Mouse (Mus musculus) forebrain, embryonic 16.5 days (tissue): Measurements from ENCODE around the gene Myrf. TPM values are rescaled to one million over a fixed set of nuclear protein-coding genes. Genes with fewer than 3 reads are reported as not detected.

Experiments used
- ATAC-seq: fragments of 200-750 bp; cut with Nextera tagmentation; 2 replicates; pipeline ENCODE4 v1.8.0; 2017; ENCODE audit warnings: mild to moderate bottlenecking, moderate library complexity
- H3K27ac ChIP-seq: fragments of 300-500 bp; sonication (generic); 2 replicates; pipeline ENCODE4 v1.5.1; 2014; ENCODE audit warnings: low read length, control low read depth
- H3K27me3 ChIP-seq: fragments of 300-500 bp; sonication (generic); replicated peaks from 2 replicates; pipeline ENCODE4 v1.6.1; 2014; ENCODE audit warnings: low read length; ENCODE audit not compliant: control insufficient read depth, insufficient read depth
- H3K36me3 ChIP-seq: fragments of 300-500 bp; sonication (generic); 2 replicates; pipeline ENCODE4 v1.6.1; 2014; ENCODE audit not compliant: control insufficient read depth, insufficient read depth
- H3K4me1 ChIP-seq: fragments of 300-500 bp; sonication (generic); replicated peaks from 2 replicates; pipeline ENCODE4 v1.6.1; 2014; ENCODE audit warnings: low read length; ENCODE audit not compliant: control insufficient read depth, insufficient read depth
- H3K4me2 ChIP-seq: fragments of 300-500 bp; sonication (generic); 2 replicates; pipeline ENCODE4 v1.6.1; 2014; ENCODE audit warnings: mild to moderate bottlenecking, low read length, control low read depth
- H3K4me3 ChIP-seq: fragments of 300-500 bp; sonication (generic); replicated peaks from 2 replicates; pipeline ENCODE4 v1.5.1; 2014; ENCODE audit warnings: mild to moderate bottlenecking, low read length, control low read depth
- H3K9ac ChIP-seq: fragments of 300-500 bp; sonication (generic); replicated peaks from 2 replicates; pipeline ENCODE4 v1.6.1; 2014; ENCODE audit warnings: low read depth, low read length, control low read depth
- H3K9me3 ChIP-seq: fragments of 300-500 bp; sonication (generic); 2 replicates; pipeline ENCODE4 v1.6.1; 2016; ENCODE audit warnings: low read length; ENCODE audit not compliant: control insufficient read depth
- WGBS: fragments of 180-500 bp; shearing (Covaris S2); extraction: QIAGEN DNeasy Blood & Tissue Kit; methylation state at CpG from one replicate; pipeline ENCODE4 v1.1.7; 2014; 5-methylcytosine and 5-hydroxymethylcytosine counted together
- polyA plus RNA-seq: library from polyadenylated mRNA; unstranded; fragments of >200 nt; fragmentation: Nextera tagmentation; extraction: Ambion mirVana; gene quantifications from 2 replicates; pipeline ENCODE4 v1.2.1, GENCODE M21; 2015

Gene Myrf
- polyA plus RNA-seq, 1 experiment from 2014 or later = 0.30 TPM

DNA sequence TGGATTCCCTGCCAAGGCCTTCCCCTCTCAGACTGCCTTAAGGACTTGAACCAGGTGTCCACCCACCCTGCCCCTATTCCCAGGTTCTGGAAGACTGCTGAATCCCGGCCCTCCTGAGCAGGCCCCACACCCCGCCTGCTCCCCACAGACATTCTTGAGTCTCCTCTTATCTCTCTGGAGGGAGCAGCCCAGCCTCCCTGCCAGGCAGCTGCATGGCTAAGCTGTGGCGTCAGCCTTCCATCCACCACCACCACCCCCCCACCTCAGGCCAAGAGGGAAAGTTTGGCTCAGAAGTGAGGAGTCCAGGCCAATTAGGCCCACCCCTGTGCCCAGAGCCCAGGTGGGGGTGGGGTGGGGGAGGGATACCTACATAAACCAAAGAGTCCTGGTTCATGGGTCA lies 2.1 kb downstream of the Myrf start:
- peaks cover 5% of the 10 kb centered on the region for H3K4me1 ChIP-seq
- no peaks in the 10 kb centered on the region for H3K36me3 ChIP-seq
- H3K4me3 ChIP-seq = no peak overlapping the region
- no peak for ATAC-seq
- no peak overlapping the region for H3K27ac ChIP-seq
- H3K4me2 ChIP-seq = no peak overlapping the region
- no peaks in the 10 kb centered on the region for H3K9me3 ChIP-seq
- 52% methylated on average over 3 of the region's 3 CpGs for WGBS
- peaks cover 6% of the 10 kb centered on the region for H3K27me3 ChIP-seq
- no peak overlapping the region for H3K9ac ChIP-seq

DNA sequence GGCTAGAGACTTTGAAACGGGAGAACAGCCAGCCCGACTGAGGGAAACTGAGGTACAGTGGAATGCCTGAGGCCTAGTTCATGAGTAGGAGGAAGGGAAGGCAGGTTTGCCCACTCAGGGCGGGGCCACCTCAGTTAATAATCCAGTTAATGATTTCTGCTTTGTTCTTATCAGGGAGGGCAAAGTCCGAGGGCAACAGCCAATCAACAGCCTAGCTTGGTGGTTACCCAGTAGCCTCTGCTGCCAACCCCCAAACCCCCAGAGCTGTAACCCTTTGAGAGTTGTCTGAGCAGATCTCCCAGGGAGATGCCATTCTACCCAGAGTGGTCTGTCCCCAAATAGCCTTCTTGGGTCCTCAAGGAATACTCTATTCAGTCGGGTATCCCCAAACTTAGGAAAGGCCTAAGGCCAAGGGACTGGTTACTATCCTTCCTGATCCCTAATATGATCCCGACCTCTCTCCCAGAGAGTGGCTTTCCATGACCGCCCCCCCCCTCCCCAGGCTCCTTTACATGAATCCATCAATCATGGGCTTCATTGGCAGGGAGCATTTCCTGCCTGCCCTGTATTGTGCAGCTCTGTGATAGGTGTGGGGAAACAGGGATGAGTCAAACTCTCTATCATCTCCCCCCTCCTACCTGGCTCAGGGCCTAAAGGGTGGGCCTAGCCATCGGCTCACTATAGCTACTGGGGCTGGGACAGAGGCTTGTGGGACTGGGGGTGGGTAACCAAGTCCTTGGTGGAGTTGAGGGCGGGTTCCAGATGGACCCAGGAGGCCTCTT lies 4.6 kb downstream of the Myrf start:
- H3K4me1 ChIP-seq = peaks cover 5% of the 10 kb centered on the region
- no peaks in the 10 kb centered on the region for H3K9me3 ChIP-seq
- no peak overlapping the region for H3K9ac ChIP-seq
- no peaks in the 10 kb centered on the region for H3K36me3 ChIP-seq
- H3K4me3 ChIP-seq = no peak overlapping the region
- H3K27ac ChIP-seq = no peak overlapping the region
- H3K27me3 ChIP-seq = peaks cover 6% of the 10 kb centered on the region
- no peak for ATAC-seq
- WGBS = 78% methylated on average over 9 of the region's 9 CpGs
- no peak overlapping the region for H3K4me2 ChIP-seq

- no peaks in the 10 kb centered on the region for H3K9me3 ChIP-seq
- no peaks in the 10 kb centered on the region for H3K4me1 ChIP-seq
- H3K36me3 ChIP-seq = no peaks in the 10 kb centered on the region
- 26% methylated on average over 9 of the region's 9 CpGs for WGBS
- H3K4me3 ChIP-seq = no peak overlapping the region
- no peak overlapping the region for H3K9ac ChIP-seq
- no peak overlapping the region for H3K27ac ChIP-seq
- H3K4me2 ChIP-seq = no peak overlapping the region
- no peaks in the 10 kb centered on the region for H3K27me3 ChIP-seq
- ATAC-seq = no peak
These were observed 8.1 kb downstream of the Myrf start for GRCm38 (mm10) chr19:10232327-10233017.

DNA sequence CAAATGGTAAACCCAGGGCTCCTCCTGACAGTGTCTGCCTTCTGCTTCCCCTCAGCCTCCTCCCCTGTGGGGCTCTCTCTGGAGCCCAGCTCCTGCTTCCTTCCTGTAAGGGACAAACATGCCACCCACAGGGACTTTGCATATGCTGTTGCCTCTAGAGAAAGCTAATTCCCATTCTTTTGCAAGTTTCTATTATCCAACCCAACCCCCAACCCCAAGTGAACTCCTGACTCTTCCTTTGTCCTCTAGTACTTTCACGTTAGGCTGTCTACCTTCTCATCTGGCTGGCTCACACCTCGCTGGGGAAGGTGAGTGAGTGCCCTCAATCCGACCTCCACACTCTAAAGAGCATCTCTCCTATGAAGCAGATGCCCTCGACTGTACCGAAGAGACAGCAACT lies 8.7 kb downstream of the Myrf start:
- no peak overlapping the region for H3K9ac ChIP-seq
- WGBS = 13% methylated on average over 5 of the region's 5 CpGs

GRCm38 (mm10) chr19:10231016-10231415 lies 9.5 kb downstream of the Myrf start:
- H3K9ac ChIP-seq = no peak overlapping the region
- no peaks in the 10 kb centered on the region for H3K9me3 ChIP-seq
- 11% methylated on average over 7 of the region's 7 CpGs for WGBS

More for the DNA sequence above, 8.7 kb downstream of the Myrf start:
- no peak for ATAC-seq
- Histone ChIP-seq H3K9me3 (no peaks in the 10 kb centered on the region), H3K4me3 (no peak overlapping the region), H3K27me3 (no peaks in the 10 kb centered on the region), H3K4me2 (no peak overlapping the region), H3K4me1 (no peaks in the 10 kb centered on the region), H3K36me3 (no peaks in the 10 kb centered on the region), H3K27ac (no peak overlapping the region)

DNA sequence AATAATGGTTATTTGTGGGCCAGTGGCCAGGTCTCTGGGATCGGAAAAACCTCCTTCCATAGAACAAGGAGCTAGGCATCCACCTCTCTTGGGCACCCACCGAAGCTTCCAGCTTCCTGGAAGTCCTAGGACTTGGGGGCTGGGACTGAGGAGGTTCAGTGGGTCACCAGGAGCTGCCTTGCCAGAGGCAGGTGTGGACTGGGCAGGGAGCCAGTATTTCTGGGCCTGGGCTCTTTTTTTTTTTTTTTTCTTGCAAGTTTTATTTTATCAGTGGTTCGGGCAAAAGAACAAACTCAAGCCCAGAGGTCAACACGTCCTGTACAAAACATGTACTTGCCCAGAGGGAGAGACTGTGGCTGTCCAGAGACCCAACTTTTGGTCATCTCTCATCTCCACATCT lies 14.8 kb downstream of the Myrf start:
- Histone ChIP-seq H3K27me3 (no peaks in the 10 kb centered on the region), H3K4me3 (no peak overlapping the region), H3K4me1 (0 out of 2 replicates have a peak, but pooled peaks cover 3% of the 10 kb centered on the region), H3K9ac (no peak overlapping the region), H3K36me3 (no peaks in the 10 kb centered on the region), H3K4me2 (no peak overlapping the region), H3K27ac (no peak overlapping the region), H3K9me3 (no peaks in the 10 kb centered on the region)
- ATAC-seq = no peak
- WGBS = 83% methylated on average over 4 of the region's 4 CpGs

More at GRCm38 (mm10) chr19:10231016-10231415, 9.5 kb downstream of the Myrf start:
- Histone ChIP-seq H3K36me3 (no peaks in the 10 kb centered on the region), H3K4me3 (no peak overlapping the region), H3K27me3 (no peaks in the 10 kb centered on the region), H3K4me2 (no peak overlapping the region), H3K4me1 (no peaks in the 10 kb centered on the region), H3K27ac (no peak overlapping the region)
- ATAC-seq = no peak

DNA sequence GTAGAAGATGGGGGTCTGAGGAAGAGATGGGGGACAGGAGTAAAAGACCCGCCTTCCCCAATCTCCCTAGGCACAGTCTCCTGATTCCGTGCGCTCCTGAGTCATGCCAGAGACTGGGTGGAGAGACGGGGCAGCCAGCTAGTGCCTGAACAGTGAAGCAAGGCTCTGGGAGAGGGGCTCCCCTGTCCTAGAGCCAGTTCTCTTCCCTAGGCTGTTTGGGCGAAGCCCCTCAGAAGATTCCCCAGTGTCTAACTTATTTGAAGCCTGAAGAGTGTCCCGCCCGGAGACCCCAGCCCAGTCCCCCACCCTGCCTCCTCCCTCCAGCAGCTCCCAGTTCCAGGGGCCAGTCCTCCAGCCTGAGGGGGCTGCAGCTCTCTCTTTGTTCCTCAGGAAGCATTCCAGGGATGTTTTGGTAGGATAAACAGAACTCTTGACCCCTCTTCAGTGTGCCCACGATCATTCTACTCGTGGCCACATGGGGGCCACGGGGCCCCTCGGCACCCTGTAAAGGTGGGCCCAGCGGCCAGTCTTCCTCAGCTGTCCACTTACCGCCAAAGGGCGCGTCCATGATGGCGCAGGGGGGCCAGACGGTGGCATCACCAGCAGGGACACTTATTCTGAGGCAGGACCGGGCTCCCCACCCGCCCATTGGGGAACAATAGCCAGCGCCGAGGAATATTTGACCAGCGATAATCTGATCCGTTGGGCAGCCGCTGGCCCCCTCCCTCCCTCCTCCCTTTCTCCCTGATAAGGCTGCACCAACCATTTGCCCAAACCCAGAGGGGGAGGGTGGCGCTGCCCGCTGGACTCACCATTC lies 15.7 kb downstream of the Myrf start:
- Histone ChIP-seq H3K4me2 (no peak overlapping the region), H3K27me3 (no peaks in the 10 kb centered on the region), H3K9me3 (no peaks in the 10 kb centered on the region), H3K9ac (no peak overlapping the region), H3K4me3 (no peak overlapping the region), H3K4me1 (0 out of 2 replicates have a peak, but pooled peaks cover 3% of the 10 kb centered on the region), H3K36me3 (no peaks in the 10 kb centered on the region), H3K27ac (no peak overlapping the region)
- ATAC-seq = no peak
- WGBS = 27% methylated on average over 26 of the region's 26 CpGs

GRCm38 (mm10) chr19:10223561-10223960 lies 17.0 kb downstream of the Myrf start:
- no peaks in the 10 kb centered on the region for H3K36me3 ChIP-seq

DNA sequence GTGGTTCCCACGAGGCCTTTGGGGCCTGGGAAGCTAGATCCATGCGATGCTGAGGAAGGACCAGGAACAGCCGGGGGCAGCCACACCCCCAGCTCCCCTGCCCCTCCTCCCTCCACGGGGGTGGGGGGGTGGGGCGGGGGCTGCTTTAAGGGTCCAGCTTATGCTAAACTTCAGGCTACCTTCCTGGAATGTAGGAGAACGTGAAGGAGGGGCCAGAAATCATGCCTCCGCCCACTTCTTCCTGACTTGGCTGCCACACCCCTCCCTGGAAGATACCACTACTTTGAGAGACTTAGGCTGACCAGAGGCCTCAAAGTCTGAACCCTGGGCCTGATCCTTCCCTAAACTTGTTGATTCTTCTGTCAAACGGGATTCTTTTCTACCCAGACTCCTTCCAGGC lies 17.9 kb downstream of the Myrf start:
- H3K9ac ChIP-seq = no peak overlapping the region
- 0 out of 2 replicates have a peak, but pooled peaks cover 3% of the 10 kb centered on the region for H3K4me1 ChIP-seq
- ATAC-seq = no peak
- no peaks in the 10 kb centered on the region for H3K9me3 ChIP-seq
- H3K27ac ChIP-seq = no peak overlapping the region
- WGBS = 49% methylated on average over 7 of the region's 8 CpGs
- H3K4me2 ChIP-seq = no peak overlapping the region
- no peaks in the 10 kb centered on the region for H3K36me3 ChIP-seq
- no peaks in the 10 kb centered on the region for H3K27me3 ChIP-seq
- H3K4me3 ChIP-seq = no peak overlapping the region

More at GRCm38 (mm10) chr19:10223561-10223960, 17.0 kb downstream of the Myrf start:
- Histone ChIP-seq H3K4me3 (no peak overlapping the region), H3K27me3 (no peaks in the 10 kb centered on the region), H3K9me3 (no peaks in the 10 kb centered on the region), H3K4me2 (no peak overlapping the region), H3K4me1 (0 out of 2 replicates have a peak, but pooled peaks cover 3% of the 10 kb centered on the region), H3K27ac (no peak overlapping the region), H3K9ac (no peak overlapping the region)
- no peak for ATAC-seq
- 72% methylated on average over 4 of the region's 4 CpGs for WGBS
